Mouse (Mus musculus) kidney, adult 2 months (tissue): ENCODE results near the gene Tnfrsf23. TPM values are rescaled to one million over a fixed set of nuclear protein-coding genes. Genes with fewer than 3 reads are reported as not detected.

Experiments
- DNase-seq: peaks from one replicate; pipeline ENCODE4 v3.0.0; 2021
- H3K27ac ChIP-seq: fragments of 200-500 bp; 2 replicates; pipeline ENCODE4 v1.5.1; 2012; ENCODE audit warnings: low read depth, low read length, control low read depth, inconsistent platforms; ENCODE audit not compliant: insufficient read depth
- H3K27me3 ChIP-seq: fragments of 200-500 bp; replicated peaks from 2 replicates; pipeline ENCODE4 v1.6.1; 2012; ENCODE audit warnings: mild to moderate bottlenecking, moderate library complexity, low read length, inconsistent platforms; ENCODE audit not compliant: control insufficient read depth, insufficient read depth
- H3K36me3 ChIP-seq: fragments of 200-500 bp; 2 replicates; pipeline ENCODE4 v1.6.1; 2012; ENCODE audit warnings: mild to moderate bottlenecking, moderate library complexity, low read length, inconsistent platforms; ENCODE audit not compliant: control insufficient read depth, insufficient read depth
- H3K4me1 ChIP-seq: fragments of 200-500 bp; 2 replicates; pipeline ENCODE4 v1.6.1; 2011; ENCODE audit warnings: low read length; ENCODE audit not compliant: control insufficient read depth, insufficient read depth
- H3K4me3 ChIP-seq: fragments of 200-500 bp; 2 replicates; pipeline ENCODE4 v1.5.1; 2011; ENCODE audit warnings: mild to moderate bottlenecking, low read depth, low read length, control low read depth; ENCODE audit not compliant: insufficient read depth
- CTCF ChIP-seq: fragments of 200-500 bp; conservative IDR thresholded peaks from 2 replicates; pipeline ENCODE4 v1.5.1; 2011; ENCODE audit warnings: low read depth, mild to moderate bottlenecking, control low read depth, low read length, moderate library complexity, mixed read lengths; ENCODE audit not compliant: insufficient read depth, insufficient read length
- POLR2A ChIP-seq: fragments of 200-500 bp; IDR thresholded peaks from one replicate; pipeline ENCODE4 v1.6.1; 2011; ENCODE audit warnings: low read depth, low read length, control low read depth
- WGBS: fragments of 180-500 bp; shearing (Covaris S2); methylation state at CpG from one replicate; pipeline ENCODE4 v1.1.7; 2018; 5-methylcytosine and 5-hydroxymethylcytosine counted together
- polyA plus RNA-seq: library from polyadenylated mRNA; depleted of rRNA; stranded (reverse); fragments of >200 nt; gene quantifications from 2 replicates; pipeline ENCODE4 v1.2.3, GENCODE M21; 2012; rRNA removed

The Tnfrsf23 gene
- 3.0 and 3.5 TPM in 2 replicates for polyA plus RNA-seq

GRCm38 (mm10) chr7:143685359-143686067, at the start of gene Tnfrsf23:
Tnfrsf23 (minus strand) TSS chr7:143685872.
- Histone ChIP-seq H3K36me3 (no peaks in the 10 kb centered on the region; the same call in 1 of the 2 replicates), H3K27me3 (no peaks in the 10 kb centered on the region), H3K4me1 (no peaks in the 10 kb centered on the region), H3K27ac (no peak within 1 kb of the TSS), H3K4me3 (peak within 1 kb of the TSS; percentile 50)
- TF ChIP-seq POLR2A (peak; percentile 51), CTCF (no peak)
- peak; percentile 85 for DNase-seq
- WGBS = 3% methylated on average over 35 of the region's 35 CpGs

DNA sequence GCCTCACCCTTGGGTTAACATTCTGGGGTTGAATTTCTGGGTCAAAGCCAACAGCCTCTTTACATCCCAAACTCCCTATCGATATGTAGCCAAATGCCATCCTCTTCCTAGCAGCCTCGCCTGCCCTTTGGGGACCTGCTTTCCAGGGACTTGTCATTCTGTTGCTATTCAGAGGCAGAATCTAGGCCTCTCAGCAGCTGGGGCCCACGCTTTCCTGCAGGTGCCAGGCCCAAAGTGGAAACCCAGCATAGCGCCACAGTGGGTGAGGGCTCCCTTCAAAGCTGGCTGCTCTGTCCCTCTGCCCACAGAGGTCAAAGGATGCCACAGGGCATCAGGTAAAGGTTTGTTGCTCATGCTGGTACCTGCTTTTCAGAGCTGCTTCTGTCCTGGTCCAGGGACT, 48.1 kb upstream of the Tnfrsf23 start:
- DNase-seq = no peak
- H3K27me3 ChIP-seq = no peaks in the 10 kb centered on the region
- WGBS = 96% methylated on average over 4 of the region's 4 CpGs
- H3K4me3 ChIP-seq = no peak overlapping the region
- no peak overlapping the region for H3K27ac ChIP-seq
- no peaks in the 10 kb centered on the region for H3K4me1 ChIP-seq
- TF ChIP-seq POLR2A (no peak), CTCF (no peak)
- no peaks in the 10 kb centered on the region for H3K36me3 ChIP-seq

DNA sequence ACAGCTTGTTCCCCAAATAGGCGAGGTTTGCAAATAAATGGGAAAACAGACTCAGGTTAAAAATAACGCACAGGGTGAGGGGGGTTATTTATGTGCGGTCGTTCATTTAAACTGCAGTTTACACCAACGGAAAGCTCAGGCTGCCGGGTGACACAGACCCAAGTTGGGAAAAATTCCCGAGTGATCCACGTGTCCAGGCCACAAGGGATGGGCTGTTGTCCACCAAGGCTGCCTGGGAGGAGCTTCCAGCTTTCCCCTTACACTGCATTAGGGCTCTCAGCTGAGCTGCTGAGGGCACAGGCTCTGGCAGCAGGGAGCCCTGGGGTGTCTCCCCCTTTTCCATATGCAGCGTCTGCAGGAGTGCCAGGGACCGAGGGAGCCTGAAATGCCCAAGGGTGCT, 44.2 kb upstream of the Tnfrsf23 start:
- peak; percentile 55 for DNase-seq
- WGBS = 60% methylated on average over 10 of the region's 10 CpGs
- Histone ChIP-seq H3K27me3 (no peaks in the 10 kb centered on the region), H3K27ac (0 out of 2 replicates have a peak overlapping the region, but pooled peaks have one; percentile 9), H3K4me3 (no peak overlapping the region), H3K36me3 (no peaks in the 10 kb centered on the region), H3K4me1 (no peaks in the 10 kb centered on the region; the same call in 1 of the 2 replicates)
- no peak for TF ChIP-seq POLR2A
- no peak for TF ChIP-seq CTCF

DNA sequence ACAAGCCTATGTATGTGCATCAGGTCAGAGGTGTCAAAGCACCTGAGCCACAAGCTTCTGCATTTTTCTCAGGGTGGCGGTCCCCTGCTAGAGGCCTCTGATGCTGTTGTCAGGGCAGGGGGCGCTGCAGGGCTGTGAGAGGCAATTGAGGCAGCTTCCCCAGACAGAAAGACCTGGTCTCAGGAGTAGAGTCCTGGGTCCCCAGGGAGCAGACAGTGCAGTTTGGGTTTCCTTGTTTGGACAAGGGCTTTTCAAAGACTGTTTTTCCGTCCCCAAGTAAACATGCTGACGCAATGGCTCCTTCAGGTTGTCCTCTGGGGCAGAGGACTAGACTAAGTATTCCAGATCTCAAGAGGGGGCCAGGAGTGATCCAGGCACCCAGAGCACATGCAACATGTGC, 40.7 kb upstream of the Tnfrsf23 start:
- no peak for DNase-seq
- Histone ChIP-seq H3K36me3 (no peaks in the 10 kb centered on the region), H3K4me1 (no peaks in the 10 kb centered on the region; the same call in 1 of the 2 replicates), H3K27ac (no peak overlapping the region), H3K27me3 (no peaks in the 10 kb centered on the region), H3K4me3 (no peak overlapping the region)
- 82% methylated on average over 4 of the region's 4 CpGs for WGBS
- TF ChIP-seq CTCF = peak; percentile 7; the same call in 1 of the 2 replicates
- no peak for TF ChIP-seq POLR2A

DNA sequence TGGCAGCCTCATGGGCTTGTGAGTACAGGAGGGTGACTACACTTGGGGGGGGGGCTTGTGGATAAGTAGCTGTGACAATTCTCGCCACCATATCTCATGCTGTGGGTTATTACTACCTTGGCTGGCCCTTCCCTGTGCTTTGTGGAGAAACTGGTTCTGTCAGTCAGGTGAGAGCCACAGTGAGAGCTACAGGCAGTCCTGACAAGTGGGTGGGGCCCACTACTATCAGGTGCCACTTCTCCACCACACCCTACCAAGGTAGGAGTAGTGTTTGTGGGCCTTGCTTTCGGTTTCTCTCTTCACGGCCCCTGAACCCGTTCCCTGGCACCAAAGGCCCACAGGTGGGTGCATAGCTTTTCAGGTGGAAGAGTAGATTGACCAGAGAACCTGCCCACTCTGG, 38.2 kb upstream of the Tnfrsf23 start:
- DNase-seq = peak; percentile 25
- 78% methylated on average over 4 of the region's 4 CpGs for WGBS
- Histone ChIP-seq H3K27me3 (no peaks in the 10 kb centered on the region), H3K4me1 (no peaks in the 10 kb centered on the region; the same call in 1 of the 2 replicates), H3K27ac (no peak overlapping the region), H3K4me3 (no peak overlapping the region), H3K36me3 (no peaks in the 10 kb centered on the region)
- no peak for TF ChIP-seq CTCF
- no peak for TF ChIP-seq POLR2A

DNA sequence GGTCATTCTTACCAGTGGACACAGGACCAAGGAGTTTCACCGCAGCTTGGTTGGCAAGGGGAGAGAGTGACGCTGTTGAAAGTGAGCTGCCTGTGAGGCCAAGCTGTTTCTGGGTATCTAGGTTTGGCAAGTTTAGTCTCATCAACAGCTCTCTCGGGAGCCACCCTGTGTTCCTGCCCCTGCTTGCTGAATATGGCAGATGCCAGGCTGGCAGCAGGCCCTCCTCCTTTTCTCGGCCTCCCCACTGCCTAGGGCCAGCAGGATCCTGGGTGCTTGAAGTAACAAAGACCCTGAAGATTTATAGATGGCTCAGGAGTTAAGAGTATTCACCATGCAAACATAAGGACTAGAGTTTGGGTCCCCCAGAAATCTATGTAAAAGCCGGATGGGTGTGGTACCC, 37.0 kb upstream of the Tnfrsf23 start:
- Histone ChIP-seq H3K27ac (no peak overlapping the region), H3K4me3 (no peak overlapping the region), H3K36me3 (no peaks in the 10 kb centered on the region), H3K4me1 (0 out of 2 replicates have a peak, but pooled peaks cover 3% of the 10 kb centered on the region), H3K27me3 (no peaks in the 10 kb centered on the region)
- WGBS = 86% methylated on average over 5 of the region's 5 CpGs
- TF ChIP-seq CTCF = no peak
- TF ChIP-seq POLR2A = no peak
- DNase-seq = no peak

GRCm38 (mm10) chr7:143717811-143718210, 32.1 kb upstream of the Tnfrsf23 start:
- no peak overlapping the region for H3K4me3 ChIP-seq
- H3K36me3 ChIP-seq = no peaks in the 10 kb centered on the region
- peak; percentile 66 for DNase-seq
- H3K27ac ChIP-seq = peak overlapping the region; percentile 30; the same call in 1 of the 2 replicates
- 0 out of 2 replicates have a peak, but pooled peaks cover 3% of the 10 kb centered on the region for H3K4me1 ChIP-seq
- 70% methylated on average over 1 of the region's 1 CpGs for WGBS
- H3K27me3 ChIP-seq = no peaks in the 10 kb centered on the region
- TF ChIP-seq CTCF (no peak), POLR2A (no peak)
